Mouse (Mus musculus) intestine, postnatal 0 days (tissue): ENCODE measurements at regions not wholly inside any gene's neighbourhood (a gene's known extent, or its start where the extent isn't known, plus 50 kb on each side); places are given as distances from the start of the nearest gene placed in this dataset.

Experiments used
- ATAC-seq: fragments of 200-750 bp; cut with Nextera tagmentation; 2 replicates; pipeline ENCODE4 v1.8.0; 2017; ENCODE audit warnings: mild to moderate bottlenecking, moderate TSS enrichment, moderate library complexity
- H3K27ac ChIP-seq: fragments of 300-500 bp; sonication (generic); 2 replicates; pipeline ENCODE4 v1.5.1; 2014; ENCODE audit warnings: mild to moderate bottlenecking, low read depth, low read length, moderate library complexity
- H3K27me3 ChIP-seq: fragments of 300-500 bp; sonication (generic); replicated peaks from 2 replicates; pipeline ENCODE4 v1.6.1; 2014; ENCODE audit warnings: low read length, mixed read lengths; ENCODE audit not compliant: control insufficient read depth, insufficient read depth
- H3K36me3 ChIP-seq: fragments of 300-500 bp; sonication (generic); 2 replicates; pipeline ENCODE4 v1.6.1; 2014; ENCODE audit warnings: mild to moderate bottlenecking, moderate library complexity; ENCODE audit not compliant: control insufficient read depth, insufficient read depth
- H3K4me1 ChIP-seq: fragments of 300-500 bp; sonication (generic); replicated peaks from 2 replicates; pipeline ENCODE4 v1.6.1; 2014; ENCODE audit warnings: antibody characterized with exemption, low read length, mixed read lengths; ENCODE audit not compliant: control insufficient read depth, insufficient read depth
- H3K4me2 ChIP-seq: fragments of 300-500 bp; sonication (generic); replicated peaks from 2 replicates; pipeline ENCODE4 v1.6.1; 2014; ENCODE audit warnings: low read depth, mild to moderate bottlenecking, moderate library complexity
- H3K4me3 ChIP-seq: fragments of 300-500 bp; sonication (generic); 2 replicates; pipeline ENCODE4 v1.5.1; 2014; ENCODE audit warnings: low read depth, low read length
- H3K9ac ChIP-seq: fragments of 300-500 bp; sonication (generic); 2 replicates; pipeline ENCODE4 v1.6.1; 2014; ENCODE audit warnings: mild to moderate bottlenecking, low read depth, low read length
- H3K9me3 ChIP-seq: fragments of 300-500 bp; sonication (generic); 2 replicates; pipeline ENCODE4 v1.6.1; 2016; ENCODE audit warnings: mixed run types; ENCODE audit not compliant: control insufficient read depth
- CTCF ChIP-seq: sonication (generic); IDR thresholded peaks from 2 replicates; pipeline ENCODE4 v1.5.1; 2016; ENCODE audit warnings: low read depth, mild to moderate bottlenecking, control low read depth, antibody characterized with exemption, moderate library complexity
- WGBS: fragments of 180-500 bp; shearing (Covaris S2); extraction: QIAGEN DNeasy Blood & Tissue Kit; methylation state at CpG from one replicate; pipeline ENCODE4 v1.1.7; 2014; 5-methylcytosine and 5-hydroxymethylcytosine counted together

- Histone ChIP-seq H3K4me3 (no peak overlapping the region), H3K36me3 (no peaks in the 10 kb centered on the region), H3K9me3 (no peaks in the 10 kb centered on the region), H3K27me3 (no peaks in the 10 kb centered on the region), H3K4me1 (no peaks in the 10 kb centered on the region), H3K9ac (no peak overlapping the region), H3K4me2 (no peak overlapping the region), H3K27ac (no peak overlapping the region)
- TF ChIP-seq CTCF, result no peak
- peak; percentile 77 for ATAC-seq
- WGBS, result 59% methylated on average over 4 of the region's 4 CpGs
Measured at GRCm38 (mm10) chr8:30444274-30444673, 2984.2 kb upstream of the 5930422O12Rik start.

GRCm38 (mm10) chr8:30458136-30458535 is 2970.4 kb upstream of the 5930422O12Rik start:
- Histone ChIP-seq H3K9ac (no peak overlapping the region), H3K27ac (no peak overlapping the region), H3K36me3 (no peaks in the 10 kb centered on the region), H3K27me3 (no peaks in the 10 kb centered on the region), H3K4me2 (no peak overlapping the region), H3K4me3 (no peak overlapping the region), H3K4me1 (no peaks in the 10 kb centered on the region), H3K9me3 (no peaks in the 10 kb centered on the region)
- no peak for TF ChIP-seq CTCF
- WGBS, result 18% methylated on average over 4 of the region's 4 CpGs
- no peak for ATAC-seq

GRCm38 (mm10) chr8:30482956-30483355 is 2945.6 kb upstream of the 5930422O12Rik start:
- H3K9ac ChIP-seq, result no peak overlapping the region
- no peak for ATAC-seq
- no peaks in the 10 kb centered on the region for H3K9me3 ChIP-seq
- no peak overlapping the region for H3K27ac ChIP-seq
- no peaks in the 10 kb centered on the region for H3K27me3 ChIP-seq
- no peak overlapping the region for H3K4me3 ChIP-seq
- TF ChIP-seq CTCF, result no peak
- no peak overlapping the region for H3K4me2 ChIP-seq
- no peaks in the 10 kb centered on the region for H3K4me1 ChIP-seq
- H3K36me3 ChIP-seq, result no peaks in the 10 kb centered on the region
- WGBS, result 82% methylated on average over 3 of the region's 3 CpGs

GRCm38 (mm10) chr8:30494851-30495355 is 2933.6 kb upstream of the 5930422O12Rik start:
- H3K27ac ChIP-seq, result no peak overlapping the region
- H3K9ac ChIP-seq, result no peak overlapping the region
- H3K4me2 ChIP-seq, result no peak overlapping the region
- H3K4me3 ChIP-seq, result no peak overlapping the region
- no peaks in the 10 kb centered on the region for H3K36me3 ChIP-seq
- 86% methylated on average over 6 of the region's 6 CpGs for WGBS
- no peak for ATAC-seq
- H3K9me3 ChIP-seq, result no peaks in the 10 kb centered on the region
- no peaks in the 10 kb centered on the region for H3K4me1 ChIP-seq
- TF ChIP-seq CTCF, result no peak
- H3K27me3 ChIP-seq, result no peaks in the 10 kb centered on the region

GRCm38 (mm10) chr8:30502164-30502563 is 2926.3 kb upstream of the 5930422O12Rik start:
- Histone ChIP-seq H3K4me3 (no peak overlapping the region), H3K9ac (no peak overlapping the region), H3K9me3 (no peaks in the 10 kb centered on the region), H3K27ac (no peak overlapping the region), H3K4me1 (no peaks in the 10 kb centered on the region), H3K36me3 (no peaks in the 10 kb centered on the region), H3K4me2 (no peak overlapping the region), H3K27me3 (no peaks in the 10 kb centered on the region)
- no peak for ATAC-seq
- no peak for TF ChIP-seq CTCF
- WGBS, result 74% methylated on average over 2 of the region's 2 CpGs

- no peaks in the 10 kb centered on the region for H3K36me3 ChIP-seq
- WGBS, result 91% methylated on average over 2 of the region's 2 CpGs
Measured at GRCm38 (mm10) chr8:30511358-30511757, 2917.2 kb upstream of the 5930422O12Rik start.

More at GRCm38 (mm10) chr8:30511358-30511757, 2917.2 kb upstream of the 5930422O12Rik start:
- H3K9ac ChIP-seq, result no peak overlapping the region
- no peak overlapping the region for H3K4me3 ChIP-seq
- ATAC-seq, result no peak
- no peaks in the 10 kb centered on the region for H3K9me3 ChIP-seq
- H3K4me2 ChIP-seq, result no peak overlapping the region
- no peaks in the 10 kb centered on the region for H3K4me1 ChIP-seq
- no peaks in the 10 kb centered on the region for H3K27me3 ChIP-seq
- no peak overlapping the region for H3K27ac ChIP-seq
- no peak for TF ChIP-seq CTCF
